Mouse (Mus musculus) gonadal fat pad, adult 2 months (tissue): ENCODE measurements at regions not wholly inside any gene's neighbourhood (a gene's known extent, or its start where the extent isn't known, plus 50 kb on each side); places are given as distances from the start of the nearest gene placed in this dataset.

Source experiments
- DNase-seq: peaks from one replicate; pipeline ENCODE4 v3.0.0-alpha.2; 2012; ENCODE audit warnings: low read depth

GRCm38 (mm10) chr3:18932983-18933726 lies 695.3 kb downstream of the 1700064H15Rik start:
- no peak for DNase-seq

- DNase-seq = no peak
Observed at GRCm38 (mm10) chr3:18934891-18935290, 693.6 kb downstream of the 1700064H15Rik start.

- DNase-seq = no peak
Observed at GRCm38 (mm10) chr3:18937333-18938122, 690.9 kb downstream of the 1700064H15Rik start.

GRCm38 (mm10) chr3:18941301-18942177 lies 686.9 kb downstream of the 1700064H15Rik start:
- DNase-seq = no peak

GRCm38 (mm10) chr3:18960341-18960740 lies 668.1 kb downstream of the 1700064H15Rik start:
- DNase-seq = no peak

GRCm38 (mm10) chr3:18988662-18989061 lies 639.8 kb downstream of the 1700064H15Rik start:
- DNase-seq = no peak

- no peak for DNase-seq
Observed at GRCm38 (mm10) chr3:18989577-18990240, 638.8 kb downstream of the 1700064H15Rik start.

- no peak for DNase-seq
Observed at GRCm38 (mm10) chr3:19000179-19000578, 628.3 kb downstream of the 1700064H15Rik start.

GRCm38 (mm10) chr3:19002056-19002455 lies 626.4 kb downstream of the 1700064H15Rik start:
- no peak for DNase-seq

- no peak for DNase-seq
Observed at GRCm38 (mm10) chr3:19004792-19005191, 623.7 kb downstream of the 1700064H15Rik start.

- no peak for DNase-seq
Observed at GRCm38 (mm10) chr3:19044566-19044965, 583.9 kb downstream of the 1700064H15Rik start.

GRCm38 (mm10) chr3:19045933-19046332 lies 582.5 kb downstream of the 1700064H15Rik start:
- no peak for DNase-seq

GRCm38 (mm10) chr3:19046610-19047009 lies 581.9 kb downstream of the 1700064H15Rik start:
- no peak for DNase-seq

- DNase-seq = no peak
Observed at GRCm38 (mm10) chr3:19055961-19056360, 572.5 kb downstream of the 1700064H15Rik start.

- no peak for DNase-seq
Observed at GRCm38 (mm10) chr3:19056623-19057022, 571.9 kb downstream of the 1700064H15Rik start.

- DNase-seq = no peak
Observed at GRCm38 (mm10) chr3:19059906-19060870, 568.3 kb downstream of the 1700064H15Rik start.

GRCm38 (mm10) chr3:19061488-19062248 lies 566.8 kb downstream of the 1700064H15Rik start:
- no peak for DNase-seq

GRCm38 (mm10) chr3:19062249-19062859 lies 566.1 kb downstream of the 1700064H15Rik start:
- peak; percentile 1 for DNase-seq

GRCm38 (mm10) chr3:19067141-19067757 lies 561.2 kb downstream of the 1700064H15Rik start:
- no peak for DNase-seq
